Mouse (Mus musculus): ENCODE data around the gene Agpat1. TPM values are rescaled to one million over a fixed set of nuclear protein-coding genes. Genes with fewer than 3 reads are reported as not detected.

Agpat1 gene
- polyA plus RNA-seq, 1 experiment: 172 TPM

DNA sequence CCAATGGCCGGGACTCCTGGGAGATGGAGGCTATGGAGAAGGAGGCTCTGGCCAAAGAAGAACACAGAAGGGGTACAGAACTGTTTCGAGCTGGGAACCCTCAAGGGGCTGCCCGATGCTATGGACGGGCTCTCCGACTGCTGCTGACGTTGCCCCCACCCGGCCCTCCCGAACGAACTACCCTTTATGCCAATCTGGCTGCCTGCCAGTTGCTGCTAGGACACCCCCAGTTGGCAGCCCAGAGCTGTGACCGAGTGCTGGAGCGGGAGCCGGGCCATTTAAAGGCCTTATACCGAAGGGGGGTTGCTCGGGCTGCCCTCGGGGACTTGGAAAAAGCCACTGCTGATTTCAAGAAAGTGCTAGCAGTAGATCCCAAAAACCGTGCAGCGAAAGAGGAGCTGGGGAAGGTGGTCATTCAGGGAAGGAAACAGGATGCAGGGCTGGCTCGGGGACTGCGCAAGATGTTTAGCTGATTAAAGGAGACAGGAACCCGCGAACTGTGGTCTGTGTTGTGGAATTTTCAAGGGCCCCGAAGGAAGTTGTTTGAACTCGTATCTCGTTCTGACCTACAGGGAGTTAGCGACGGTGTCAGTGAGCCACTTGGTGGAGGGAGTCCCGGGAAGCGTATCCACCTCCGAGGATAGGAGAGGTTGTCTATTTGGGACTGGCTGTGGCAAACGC is 41.9 kb downstream of the Agpat1 start:
- H3K4me3 ChIP-seq (replicated peaks; ENCODE audit: extremely low read depth, low read depth, low read length): no peak overlapping the region
- peaks cover 5% of the 10 kb centered on the region for H3K4me1 ChIP-seq (ENCODE audit: control insufficient read depth, insufficient read depth, low read length)
- WGBS: 65% methylated on average over 30 of the region's 30 CpGs
- DNase-seq: no peak
- no peak for TF ChIP-seq POLR2A (IDR thresholded peaks at IDR 0.05; ENCODE audit: borderline replicate concordance, extremely low read depth, low read depth, low read length)
- TF ChIP-seq CTCF (IDR thresholded peaks at IDR 0.05; ENCODE audit: insufficient read depth, low read length): no peak

- WGBS: under 1% methylated on average over 66 of the region's 66 CpGs
- DNase-seq: peak; percentile 84
- Histone ChIP-seq H3K4me1 (ENCODE audit: control insufficient read depth, insufficient read depth, low read length) (peaks cover 5% of the 10 kb centered on the region; the same call in 1 of the 2 replicates), H3K4me3 (replicated peaks; ENCODE audit: extremely low read depth, low read depth, low read length) (peak within 1 kb of the TSS; percentile 82)
- no peak for TF ChIP-seq CTCF (IDR thresholded peaks at IDR 0.05; ENCODE audit: insufficient read depth, low read length)
- peak; percentile 51; the same call in 1 of the 2 replicates for TF ChIP-seq POLR2A (IDR thresholded peaks at IDR 0.05; ENCODE audit: borderline replicate concordance, extremely low read depth, low read depth, low read length)
Observed at GRCm38 (mm10) chr17:34646906-34647787, 43.1 kb downstream of the Agpat1 start, which contains the start of gene Atf6b. Gene Atf6b (plus strand): TSS chr17:34647146.

DNA sequence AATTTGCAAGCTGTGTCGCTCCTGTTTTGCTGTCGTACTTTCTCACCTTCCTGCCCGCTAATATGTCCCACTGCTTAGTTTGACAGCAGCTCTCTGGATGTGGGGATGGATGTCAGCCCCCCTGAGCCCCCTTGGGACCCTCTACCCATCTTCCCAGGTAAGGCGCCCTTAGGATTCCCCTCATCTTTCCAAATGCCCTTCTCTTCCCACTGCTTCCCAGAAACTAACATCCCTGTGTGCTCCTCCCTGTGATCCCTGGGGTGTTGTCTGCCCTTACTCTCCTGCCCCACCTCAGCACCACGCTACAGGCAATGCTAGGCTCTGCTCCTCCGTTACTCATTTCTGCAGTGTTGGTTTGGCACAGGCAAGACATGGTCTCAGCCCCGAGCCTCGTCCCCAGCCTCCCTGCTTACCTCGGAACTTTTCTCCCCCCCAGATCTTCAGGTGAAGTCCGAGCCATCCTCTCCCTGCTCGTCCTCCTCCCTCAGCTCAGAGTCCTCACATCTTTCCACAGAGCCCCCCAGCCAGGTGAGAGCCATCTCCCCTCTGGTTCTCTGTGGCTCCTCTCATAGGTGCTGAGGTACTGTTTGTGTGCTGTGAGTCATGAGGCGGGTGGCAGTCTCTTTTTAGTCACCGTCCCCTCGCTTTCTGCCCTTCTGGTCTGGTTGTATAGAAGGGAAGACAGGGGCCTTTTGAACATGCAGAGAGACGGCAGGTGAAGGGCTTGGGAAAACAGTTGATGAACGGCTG is 44.3 kb downstream of the Agpat1 start:
- no peak for DNase-seq
- no peak overlapping the region for H3K4me3 ChIP-seq (replicated peaks; ENCODE audit: extremely low read depth, low read depth, low read length)
- no peak for TF ChIP-seq POLR2A (IDR thresholded peaks at IDR 0.05; ENCODE audit: borderline replicate concordance, extremely low read depth, low read depth, low read length)
- TF ChIP-seq CTCF (IDR thresholded peaks at IDR 0.05; ENCODE audit: insufficient read depth, low read length): no peak
- H3K4me1 ChIP-seq (ENCODE audit: control insufficient read depth, insufficient read depth, low read length): peaks cover 5% of the 10 kb centered on the region; the same call in 1 of the 2 replicates
- WGBS: 82% methylated on average over 16 of the region's 16 CpGs

DNA sequence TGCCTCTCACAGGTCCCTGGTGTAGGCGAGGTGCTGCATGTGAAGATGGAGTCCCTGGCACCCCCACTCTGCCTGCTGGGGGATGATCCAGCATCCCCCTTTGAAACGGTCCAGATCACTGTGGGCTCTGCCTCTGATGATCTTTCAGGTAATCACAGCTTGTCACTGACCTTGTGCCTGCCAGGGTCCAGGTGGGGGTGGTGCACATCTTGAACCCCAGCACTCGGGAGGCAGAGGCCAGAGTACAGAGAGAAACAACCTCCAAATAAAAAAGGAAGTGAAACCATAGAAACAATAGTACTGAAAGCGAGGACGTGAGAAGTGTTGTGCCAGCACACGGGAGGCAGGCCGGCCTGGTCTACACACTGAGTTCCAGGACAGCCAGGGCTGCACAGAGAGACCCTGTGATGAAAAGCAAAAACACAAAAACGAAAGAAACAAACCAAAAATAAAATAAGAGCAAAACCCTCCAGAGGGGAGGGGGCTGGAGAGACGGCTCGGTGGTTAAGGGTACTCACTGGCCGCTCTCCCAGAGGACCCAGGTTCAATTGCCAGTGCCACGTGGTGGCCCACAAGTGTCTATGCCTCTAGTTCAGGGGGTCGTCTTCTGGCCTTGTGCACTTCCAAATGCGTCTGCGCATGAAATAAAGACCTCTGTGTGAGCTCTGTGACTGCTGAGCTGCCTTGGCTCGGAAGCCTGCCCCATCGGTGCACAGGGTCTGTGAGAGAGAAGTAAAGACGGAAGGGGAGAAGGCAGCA is 45.2 kb downstream of the Agpat1 start:
- no peak for TF ChIP-seq CTCF (IDR thresholded peaks at IDR 0.05; ENCODE audit: insufficient read depth, low read length)
- TF ChIP-seq POLR2A (IDR thresholded peaks at IDR 0.05; ENCODE audit: borderline replicate concordance, extremely low read depth, low read depth, low read length): no peak
- Histone ChIP-seq H3K4me3 (replicated peaks; ENCODE audit: extremely low read depth, low read depth, low read length) (no peak overlapping the region), H3K4me1 (ENCODE audit: control insufficient read depth, insufficient read depth, low read length) (peaks cover 9% of the 10 kb centered on the region)
- WGBS: 83% methylated on average over 18 of the region's 18 CpGs
- no peak for DNase-seq

- DNase-seq: no peak
- Histone ChIP-seq H3K4me3 (replicated peaks; ENCODE audit: extremely low read depth, low read depth, low read length) (no peak overlapping the region), H3K4me1 (ENCODE audit: control insufficient read depth, insufficient read depth, low read length) (peaks cover 16% of the 10 kb centered on the region)
- TF ChIP-seq CTCF (IDR thresholded peaks at IDR 0.05; ENCODE audit: insufficient read depth, low read length): no peak
- TF ChIP-seq POLR2A (IDR thresholded peaks at IDR 0.05; ENCODE audit: borderline replicate concordance, extremely low read depth, low read depth, low read length): no peak
- 80% methylated on average over 14 of the region's 14 CpGs for WGBS
Observed at GRCm38 (mm10) chr17:34650781-34651180, 46.7 kb downstream of the Agpat1 start.

- WGBS: 60% methylated on average over 19 of the region's 19 CpGs
- TF ChIP-seq POLR2A (IDR thresholded peaks at IDR 0.05; ENCODE audit: borderline replicate concordance, extremely low read depth, low read depth, low read length) (no peak), CTCF (IDR thresholded peaks at IDR 0.05; ENCODE audit: insufficient read depth, low read length) (0 out of 2 replicates have a peak, but pooled peaks have one; percentile 24)
Observed at GRCm38 (mm10) chr17:34651507-34652221, 47.6 kb downstream of the Agpat1 start.

GRCm38 (mm10) chr17:34652546-34652945 is 48.5 kb downstream of the Agpat1 start:
- Histone ChIP-seq H3K4me1 (ENCODE audit: control insufficient read depth, insufficient read depth, low read length) (peaks cover 25% of the 10 kb centered on the region), H3K4me3 (replicated peaks; ENCODE audit: extremely low read depth, low read depth, low read length) (no peak overlapping the region)
- WGBS: 91% methylated on average over 10 of the region's 10 CpGs
- no peak for TF ChIP-seq CTCF (IDR thresholded peaks at IDR 0.05; ENCODE audit: insufficient read depth, low read length)
- no peak for TF ChIP-seq POLR2A (IDR thresholded peaks at IDR 0.05; ENCODE audit: borderline replicate concordance, extremely low read depth, low read depth, low read length)
- DNase-seq: no peak

More at GRCm38 (mm10) chr17:34651507-34652221, 47.6 kb downstream of the Agpat1 start:
- DNase-seq: no peak
- Histone ChIP-seq H3K4me3 (replicated peaks; ENCODE audit: extremely low read depth, low read depth, low read length) (no peak overlapping the region), H3K4me1 (ENCODE audit: control insufficient read depth, insufficient read depth, low read length) (peaks cover 25% of the 10 kb centered on the region)

GRCm38 (mm10) chr17:34652985-34653384 is 48.9 kb downstream of the Agpat1 start:
- no peak for DNase-seq
- peaks cover 25% of the 10 kb centered on the region for H3K4me1 ChIP-seq (ENCODE audit: control insufficient read depth, insufficient read depth, low read length)
- no peak overlapping the region for H3K4me3 ChIP-seq (replicated peaks; ENCODE audit: extremely low read depth, low read depth, low read length)
- WGBS: 92% methylated on average over 8 of the region's 8 CpGs
- no peak for TF ChIP-seq CTCF (IDR thresholded peaks at IDR 0.05; ENCODE audit: insufficient read depth, low read length)
- no peak for TF ChIP-seq POLR2A (IDR thresholded peaks at IDR 0.05; ENCODE audit: borderline replicate concordance, extremely low read depth, low read depth, low read length)

Data from lung, adult 2 months (tissue).